Mouse (Mus musculus): ENCODE results near the gene Chmp1a.

The Chmp1a gene

DNA sequence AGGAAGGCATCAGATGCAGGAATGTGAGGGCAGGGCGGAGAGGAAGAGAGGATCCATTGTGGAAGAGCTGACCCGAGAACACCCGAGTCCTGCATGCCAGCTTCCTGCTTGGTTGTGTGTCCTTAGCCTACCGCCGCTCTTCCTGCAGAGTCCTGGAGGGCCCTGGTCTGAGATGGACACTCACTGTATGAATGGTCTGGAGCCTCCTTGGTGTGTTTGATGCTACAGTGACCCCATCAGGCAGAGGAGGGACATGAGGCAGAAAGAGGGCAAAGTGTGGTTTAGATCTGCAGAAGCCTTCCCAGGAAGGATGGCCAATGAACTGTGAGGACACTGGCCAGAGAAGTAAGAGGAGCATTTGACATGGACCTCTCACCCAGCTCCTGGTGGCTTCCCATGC is 57.4 kb downstream of the Chmp1a start:
- DNase-seq (ENCODE audit: low read depth), result peak; percentile 61

Measured in NIH3T3 (cell line).